In genomic region chr10:84201785-84202184, GRCm38 (mm10) we compare ENCODE assay signal across 23 mouse cellular contexts.
DNase-seq lines count a peak whose midpoint lies in the region; ATAC-seq lines count a peak whose summit lies in the region.
"Had no signal": no experiment of that assay in that cellular context is flagged by ENCODE, and none has a peak within 500 bp of the region (broad histone marks: within the 10 kb centered on the region; RNA-seq: fewer than 3 reads in every experiment).

No protein-coding gene starts in this region.

- no peaks in the 10 kb centered on the region for H3K27me3 ChIP-seq in heart, embryonic 13.5 days (replicated peaks)
- no peaks in the 10 kb centered on the region for H3K27me3 ChIP-seq in embryonic facial prominence, embryonic 10.5 days (replicated peaks; ENCODE audit: low read depth, poor library complexity, severe bottlenecking)
- H3K27me3 ChIP-seq: forebrain, embryonic 15.5 days; hindbrain, embryonic 13.5 days; midbrain, embryonic 15.5 days; neural tube, embryonic 12.5 days had no signal

- peak; percentile 46; the same call in 1 of the 2 replicates for ATAC-seq in heart, embryonic 13.5 days (ENCODE audit: extremely low read depth, insufficient number of reproducible peaks, low FRiP score, low TSS enrichment)
- ATAC-seq: forebrain, embryonic 15.5 days; inflammation-experienced regulatory T-cells, adult 6 months; midbrain, embryonic 15.5 days had no signal

- H3K4me3 ChIP-seq in heart, embryonic 13.5 days = no peak overlapping the region
- H3K4me3 ChIP-seq in embryonic facial prominence, embryonic 10.5 days = no peak overlapping the region
- H3K4me3 ChIP-seq: forebrain, embryonic 15.5 days; heart, adult 2 months; hindbrain, embryonic 13.5 days; left cerebral cortex, adult 2 months; midbrain, embryonic 15.5 days; neural tube, embryonic 12.5 days had no signal

- peak; percentile 5 for DNase-seq in adrenal gland, postnatal 14 days
- no peak for DNase-seq in adrenal gland, adult 2 months
- DNase-seq in heart, adult 8-10 months (ENCODE audit: low spot score) = no peak
- DNase-seq in embryonic facial prominence, embryonic 10.5 days (ENCODE audit: low spot score) = peak; percentile 10
- peak; percentile 12 for DNase-seq in heart, postnatal 4 days
- DNase-seq in cerebellum, postnatal 4 days (ENCODE audit: low spot score in 2 of 2) = no peak
- DNase-seq: adrenal gland, postnatal 36 days; cerebellum, adult 9-11 months; gastrocnemius, postnatal 10 days; kidney, adult 18-20 months; kidney, postnatal 4 days; layer of hippocampus, adult 9-11 months; liver; lung, postnatal 4 days; thymus, postnatal 25 days had no signal

- peak overlapping the region; percentile 33 for H3K27ac ChIP-seq in heart, embryonic 13.5 days (replicated peaks)
- H3K27ac ChIP-seq in embryonic facial prominence, embryonic 10.5 days (replicated peaks) = no peak overlapping the region
- H3K27ac ChIP-seq: forebrain, embryonic 15.5 days; heart, adult 2 months; hindbrain, embryonic 13.5 days; left cerebral cortex, adult 2 months; midbrain, embryonic 15.5 days; neural tube, embryonic 12.5 days had no signal

- peaks cover 16% of the 10 kb centered on the region for H3K4me1 ChIP-seq in heart, embryonic 13.5 days
- H3K4me1 ChIP-seq in embryonic facial prominence, embryonic 10.5 days = peaks cover 9% of the 10 kb centered on the region
- H3K4me1 ChIP-seq: forebrain, embryonic 15.5 days; hindbrain, embryonic 13.5 days; midbrain, embryonic 15.5 days; neural tube, embryonic 12.5 days had no signal

- H3K9ac ChIP-seq in heart, embryonic 13.5 days = no peak overlapping the region
- H3K9ac ChIP-seq: forebrain, embryonic 15.5 days; hindbrain, embryonic 13.5 days; midbrain, embryonic 15.5 days; neural tube, embryonic 12.5 days had no signal

- H3K36me3 ChIP-seq in heart, embryonic 13.5 days = no peaks in the 10 kb centered on the region
- no peaks in the 10 kb centered on the region for H3K36me3 ChIP-seq in embryonic facial prominence, embryonic 10.5 days (replicated peaks)
- H3K36me3 ChIP-seq: forebrain, embryonic 15.5 days; hindbrain, embryonic 13.5 days; midbrain, embryonic 15.5 days; neural tube, embryonic 12.5 days had no signal

- no peak overlapping the region for H3K4me2 ChIP-seq in heart, embryonic 13.5 days
- H3K4me2 ChIP-seq: forebrain, embryonic 15.5 days; hindbrain, embryonic 13.5 days; midbrain, embryonic 15.5 days; neural tube, embryonic 12.5 days had no signal

- H3K9me3 ChIP-seq in heart, embryonic 13.5 days = no peaks in the 10 kb centered on the region
- no peaks in the 10 kb centered on the region for H3K9me3 ChIP-seq in embryonic facial prominence, embryonic 10.5 days
- H3K9me3 ChIP-seq: forebrain, embryonic 15.5 days; hindbrain, embryonic 13.5 days; midbrain, embryonic 15.5 days; neural tube, embryonic 12.5 days had no signal

- 5% methylated on average over 3 of the region's 3 CpGs for WGBS in heart, embryonic 13.5 days
- WGBS in embryonic facial prominence, embryonic 10.5 days = 60% methylated on average over 3 of the region's 3 CpGs

Comparison
In these comparisons a context has a peak if more than half of its experiments do, and no peak if none do; other contexts are left out.
1. DNase-seq: peak in adrenal gland, postnatal 14 days (single experiment), embryonic facial prominence, embryonic 10.5 days (single experiment) and heart, postnatal 4 days (single experiment); none in adrenal gland, adult 2 months (single experiment), heart, adult 8-10 months (single experiment) and cerebellum, postnatal 4 days (0 of 2).